Comparison of ENCODE assay signal across 8 mouse cellular contexts in the genomic region with DNA sequence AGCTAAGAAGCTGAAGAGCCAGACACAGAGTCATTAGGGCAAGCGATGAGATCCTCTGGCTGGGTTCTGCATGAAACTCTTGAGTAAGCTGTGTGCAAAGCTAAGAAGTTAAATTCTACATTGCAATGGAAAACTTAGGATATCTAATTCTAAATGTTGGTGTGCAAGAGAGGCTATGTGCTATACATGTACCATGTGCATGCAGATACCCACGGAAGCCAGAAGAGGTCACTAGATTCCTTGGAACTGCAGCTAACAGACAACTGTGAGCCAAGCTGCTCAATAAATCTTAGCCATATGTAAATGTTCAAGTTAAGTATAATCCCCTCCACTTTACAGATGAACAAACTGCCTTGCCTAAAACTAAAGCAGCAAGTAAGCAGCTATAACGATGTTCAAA. TPM values are rescaled to one million over a fixed set of nuclear protein-coding genes. Genes with fewer than 3 reads are reported as not detected.
DNase-seq lines count a peak whose midpoint lies in the region; ATAC-seq and TF ChIP-seq lines count a peak whose summit lies in the region.

No protein-coding gene starts in this region.

- TF ChIP-seq POLR2A in brain, embryonic 14.5 days (IDR thresholded peaks at IDR 0.05; ENCODE audit: borderline replicate concordance, extremely low read depth, insufficient read depth, insufficient read length, poor library complexity, severe bottlenecking), result no peak

- no peaks in the 10 kb centered on the region for H3K9me3 ChIP-seq in intestine, postnatal 0 days (ENCODE audit: control insufficient read depth)

- no peaks in the 10 kb centered on the region for H3K4me1 ChIP-seq in intestine, postnatal 0 days (replicated peaks; ENCODE audit: control insufficient read depth, insufficient read depth, low read length)

- no peaks in the 10 kb centered on the region for H3K27me3 ChIP-seq in intestine, postnatal 0 days (replicated peaks; ENCODE audit: control insufficient read depth, insufficient read depth, low read length)

- H3K4me2 ChIP-seq in intestine, postnatal 0 days (replicated peaks; ENCODE audit: low read depth), result no peak overlapping the region

- intact Hi-C loops in left cerebral cortex, postnatal 4 days (cut with DNase I), result no loop called here
- intact Hi-C loops in left cerebral cortex, postnatal 36 days (cut with DNase I), result no loop called here

- no peaks in the 10 kb centered on the region for H3K36me3 ChIP-seq in intestine, postnatal 0 days (ENCODE audit: control insufficient read depth, insufficient read depth)

- H3K27ac ChIP-seq in intestine, postnatal 0 days (ENCODE audit: low read depth, low read length), result no peak overlapping the region

- no peak overlapping the region for H3K9ac ChIP-seq in intestine, postnatal 0 days (ENCODE audit: low read depth, low read length)

- peak; percentile 4 for DNase-seq in CD4-positive, CD25-positive, alpha-beta regulatory T cell, adult 2 months (ENCODE audit: low read depth, low spot score)
- DNase-seq in left cerebral cortex, postnatal 4 days, result peak; percentile 10
- DNase-seq in left cerebral cortex, postnatal 36 days (ENCODE audit: low spot score in 2 of 2), result no peak
- peak; percentile 71 for DNase-seq in brain, embryonic 14.5 days (ENCODE audit: low read depth)
- peak; percentile 44 for DNase-seq in mesoderm, embryonic 11.5 days (ENCODE audit: low read depth, low spot score)
- DNase-seq in urinary bladder, postnatal 10 days (ENCODE audit: low spot score), result no peak

- no peak overlapping the region for H3K4me3 ChIP-seq in intestine, postnatal 0 days (ENCODE audit: low read depth, low read length)

- no peak for ATAC-seq in CD4-positive, CD25-positive, alpha-beta regulatory T cell, adult 4 months
- ATAC-seq in intestine, postnatal 0 days, result 0 out of 2 replicates have a peak, but pooled peaks have one; percentile 41

- peak; percentile 57; the same call in 1 of the 2 replicates for TF ChIP-seq CTCF in brain, embryonic 14.5 days (IDR thresholded peaks at IDR 0.05; ENCODE audit: borderline replicate concordance, extremely low read depth, insufficient read depth, insufficient read length)
- peak; percentile 91 for TF ChIP-seq CTCF in intestine, postnatal 0 days (IDR thresholded peaks at IDR 0.05; ENCODE audit: low read depth)

- WGBS in intestine, postnatal 0 days, result 44% methylated on average over 3 of the region's 3 CpGs

RNA-seq across cellular contexts. Expression of a gene that starts 22.5 kb away (rescaled TPM):
- not detected for polyA plus RNA-seq in CD4-positive, CD25-positive, alpha-beta regulatory T cell, adult 4 months (2017; shearing (Covaris generic))
- 1 to 10 TPM in 1 of 2 experiments, under 1 TPM in 1; 0.70 to 1.2 TPM for total RNA-seq in left cerebral cortex, postnatal 4 days (2021)
- 1 to 10 TPM; 1.3 to 1.7 TPM for total RNA-seq in left cerebral cortex, postnatal 36 days (2021)
- polyA plus RNA-seq in brain, embryonic 14.5 days (2012; rRNA removed), result 0.09 and 0.11 TPM in 2 replicates
- polyA plus RNA-seq in intestine, postnatal 0 days (2015; fragmentation: Nextera tagmentation; extraction: Ambion mirVana), result 1.3 and 2.2 TPM in 2 replicates

Comparison
In these comparisons a context has a peak if more than half of its experiments do, and no peak if none do; other contexts are left out.
1. DNase-seq: peak in CD4-positive, CD25-positive, alpha-beta regulatory T cell, adult 2 months (single experiment), left cerebral cortex, postnatal 4 days (single experiment), brain, embryonic 14.5 days (single experiment) and mesoderm, embryonic 11.5 days (single experiment); none in left cerebral cortex, postnatal 36 days (0 of 2) and urinary bladder, postnatal 10 days (single experiment).